Mouse (Mus musculus): ENCODE measurements around the gene Gm4175. TPM values are rescaled to one million over a fixed set of nuclear protein-coding genes. Genes with fewer than 3 reads are reported as not detected.

Gene Gm4175
- polyA plus RNA-seq (2012; rRNA removed): not detected in 2 replicates

DNA sequence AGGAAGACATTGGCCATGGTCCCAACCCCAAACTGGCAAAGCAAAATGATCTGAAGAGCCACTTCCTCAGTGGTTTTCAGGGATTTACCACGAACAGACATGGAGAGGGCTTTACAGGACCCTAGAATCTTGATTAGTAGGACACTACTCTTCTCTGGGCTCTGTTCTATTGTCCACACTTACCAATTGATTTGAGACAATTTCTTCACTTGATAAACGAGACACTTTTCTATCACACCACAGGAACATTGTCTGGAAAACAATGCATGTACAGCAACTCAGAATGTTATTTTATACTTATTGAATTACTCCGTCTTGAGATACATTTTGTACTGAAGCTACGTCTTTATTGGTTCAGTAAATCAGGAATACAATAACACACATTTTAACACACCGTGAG is at the start of gene Gm4175:
TSS of gene Gm4175 (minus strand) at position 101 of the 400 bp plus-strand sequence.

DNA sequence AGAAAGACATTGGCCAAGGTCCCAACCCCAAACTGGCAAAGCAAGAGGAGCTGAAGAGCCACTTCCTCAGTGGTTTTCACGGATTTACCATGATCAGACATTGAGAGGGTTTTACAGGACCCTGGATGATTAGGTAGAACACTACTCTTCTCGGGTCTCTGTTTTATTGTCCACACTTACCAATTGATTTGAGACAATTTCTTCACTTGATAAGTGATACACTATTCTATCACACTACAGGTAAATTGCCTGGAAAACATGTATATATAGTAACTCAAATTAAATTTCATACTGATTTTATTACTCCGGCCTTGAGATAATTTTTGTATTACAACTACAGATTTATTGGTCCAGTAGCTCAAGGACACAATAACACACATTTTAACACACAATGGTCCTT is 35.4 kb upstream of the Gm4175 start, which contains the start of gene Gm4177:
TSS of gene Gm4177 (minus strand) at position 101 of the 400 bp plus-strand sequence.

Other genes with a start within 250 kb of the Gm4175 start
- not detected in 2 replicates for gene Vmn1r130, start 249.7 kb downstream of the Gm4175 start, polyA plus RNA-seq (2012; rRNA removed)
- gene Vmn1r131, start 215.4 kb downstream of the Gm4175 start, polyA plus RNA-seq (2012; rRNA removed): not detected in 2 replicates
- not detected in 2 replicates for gene Vmn1r132, start 147.4 kb downstream of the Gm4175 start, polyA plus RNA-seq (2012; rRNA removed)
- not detected in 2 replicates for gene Gm4177, start 35.3 kb upstream of the Gm4175 start, polyA plus RNA-seq (2012; rRNA removed)
- gene Vmn1r135, start 70.9 kb upstream of the Gm4175 start, polyA plus RNA-seq (2012; rRNA removed): not detected in 2 replicates
- gene Gm5725, start 82.8 kb upstream of the Gm4175 start, polyA plus RNA-seq (2012; rRNA removed): not detected in 2 replicates
- not detected in 2 replicates for gene Gm5891, start 159.8 kb upstream of the Gm4175 start, polyA plus RNA-seq (2012; rRNA removed)
- not detected in 2 replicates for gene Vmn1r137, start 233.1 kb upstream of the Gm4175 start, polyA plus RNA-seq (2012; rRNA removed)

Measured in central nervous system, embryonic 11.5 days (tissue).